Mouse (Mus musculus) G1E (cell line): Measurements from ENCODE around the gene Tmprss7.

ENCODE experiments used
- CTCF ChIP-seq: IDR thresholded peaks from 2 replicates; pipeline ENCODE4 v1.5.1; 2012; ENCODE audit warnings: low read depth, low read length, inconsistent platforms, mixed read lengths
- GATA1 ChIP-seq: IDR thresholded peaks from 2 replicates; pipeline ENCODE4 v1.6.1; 2012; ENCODE audit warnings: borderline replicate concordance, low read length, inconsistent platforms, mixed read lengths
- TAL1 ChIP-seq: conservative IDR thresholded peaks from 2 replicates; pipeline ENCODE4 v1.6.1; 2012; ENCODE audit warnings: low read depth, low read length, inconsistent platforms, mixed read lengths

DNA sequence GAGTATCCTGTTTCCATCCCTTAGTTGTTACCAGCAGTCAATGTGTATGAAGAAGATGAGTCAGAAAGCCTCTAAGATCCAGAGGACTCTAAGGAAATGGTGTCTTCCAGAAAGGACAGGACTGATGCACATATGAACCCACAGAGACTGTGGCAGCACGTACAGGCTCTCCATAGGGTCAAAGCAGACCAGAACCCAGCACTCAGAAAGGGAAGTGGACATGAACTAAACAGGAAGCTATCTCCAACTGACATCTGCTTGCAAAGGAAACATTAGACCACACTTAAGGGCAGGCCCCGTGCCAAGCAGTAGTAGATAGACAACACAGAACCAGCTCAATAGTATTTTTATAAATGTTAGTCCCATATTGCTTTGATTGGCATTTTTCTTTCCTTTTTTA lies 27.3 kb downstream of the Tmprss7 start:
- no peak for TF ChIP-seq GATA1
- TF ChIP-seq CTCF, result no peak
- no peak for TF ChIP-seq TAL1
